Comparison of ENCODE assay signal across 22 mouse cellular contexts in genomic region chr11:115372737-115373136, GRCm38 (mm10). TPM values are rescaled to one million over a fixed set of nuclear protein-coding genes. Genes with fewer than 3 reads are reported as not detected.
DNase-seq lines count a peak whose midpoint lies in the region; ATAC-seq and TF ChIP-seq lines count a peak whose summit lies in the region.
"Had no signal": no experiment of that assay in that cellular context is flagged by ENCODE, and none has a peak within 500 bp of the region (broad histone marks: within the 10 kb centered on the region; RNA-seq: fewer than 3 reads in every experiment).

No protein-coding gene starts in this region.

- H3K9ac ChIP-seq in kidney, postnatal 0 days (ENCODE audit: low read depth, low read length): no peak overlapping the region
- no peak overlapping the region for H3K9ac ChIP-seq in lung, embryonic 14.5 days
- H3K9ac ChIP-seq: forebrain, embryonic 13.5 days had no signal

- peaks cover 4% of the 10 kb centered on the region; the same call in 1 of the 2 replicates for H3K27me3 ChIP-seq in kidney, postnatal 0 days (ENCODE audit: insufficient read depth, low read length)
- peaks cover 32% of the 10 kb centered on the region for H3K27me3 ChIP-seq in lung, embryonic 14.5 days (ENCODE audit: insufficient read depth, low read length)

- H3K4me3 ChIP-seq in kidney, postnatal 0 days (replicated peaks; ENCODE audit: low read depth, low read length): no peak overlapping the region
- H3K4me3 ChIP-seq in lung, embryonic 14.5 days (ENCODE audit: low read depth, low read length): no peak overlapping the region
- H3K4me3 ChIP-seq: forebrain, embryonic 10.5 days; forebrain, embryonic 13.5 days had no signal

- no peak overlapping the region for H3K27ac ChIP-seq in kidney, postnatal 0 days
- no peak overlapping the region for H3K27ac ChIP-seq in lung, embryonic 14.5 days (ENCODE audit: low read depth)
- H3K27ac ChIP-seq: forebrain, embryonic 10.5 days; forebrain, embryonic 13.5 days had no signal

- no peaks in the 10 kb centered on the region for H3K4me1 ChIP-seq in kidney, postnatal 0 days (replicated peaks; ENCODE audit: insufficient read depth, low read length)
- peaks cover 5% of the 10 kb centered on the region; the same call in 1 of the 2 replicates for H3K4me1 ChIP-seq in lung, embryonic 14.5 days (ENCODE audit: insufficient read depth)

- WGBS in kidney, postnatal 0 days: 49% methylated on average over 2 of the region's 2 CpGs
- WGBS in lung, embryonic 14.5 days: 42% methylated on average over 2 of the region's 2 CpGs

- H3K4me2 ChIP-seq in kidney, postnatal 0 days (ENCODE audit: low read length): no peak overlapping the region
- H3K4me2 ChIP-seq in lung, embryonic 14.5 days: no peak overlapping the region
- H3K4me2 ChIP-seq: heart, embryonic 11.5 days had no signal

- no peak for DNase-seq in kidney, postnatal 0 days (ENCODE audit: low spot score)
- DNase-seq in kidney, adult 11 months: no peak
- no peak for DNase-seq in lung, embryonic 14.5 days
- no peak for DNase-seq in lung, postnatal 36 days
- peak; percentile 23 for DNase-seq in 3T3-L1 (ENCODE audit: low read depth, low spot score)
- DNase-seq in cerebellum, postnatal 25 days: no peak
- DNase-seq: adrenal gland, adult 8-10 months; adrenal gland, postnatal 25 days; cerebellum, adult 11-12 months; cerebellum, adult 8-10 months; cerebellum, postnatal 10 days; gastrocnemius, postnatal 10 days; gastrocnemius, postnatal 36 days; heart, postnatal 36 days had no signal

- TF ChIP-seq CTCF in kidney, postnatal 0 days (IDR thresholded peaks at IDR 0.05; ENCODE audit: low read depth): 0 out of 2 replicates have a peak, but pooled peaks have one; percentile 7
- TF ChIP-seq CTCF in lung, embryonic 14.5 days (IDR thresholded peaks at IDR 0.05; ENCODE audit: low read depth): 0 out of 2 replicates have a peak, but pooled peaks have one; percentile 9

- no peaks in the 10 kb centered on the region for H3K9me3 ChIP-seq in kidney, postnatal 0 days (replicated peaks; ENCODE audit: low read length)
- no peaks in the 10 kb centered on the region for H3K9me3 ChIP-seq in lung, embryonic 14.5 days (ENCODE audit: low read depth, low read length)
- H3K9me3 ChIP-seq: forebrain, embryonic 13.5 days had no signal

- no peak for ATAC-seq in kidney, postnatal 0 days (replicated peaks; ENCODE audit: low FRiP score, low read depth)
- no peak for ATAC-seq in lung, embryonic 14.5 days (ENCODE audit: insufficient read depth)
- ATAC-seq: activated CD4-positive, CD25-positive, alpha-beta regulatory T cell, adult 4 months; forebrain, embryonic 13.5 days; forebrain, embryonic 16.5 days had no signal

- no peaks in the 10 kb centered on the region for H3K36me3 ChIP-seq in kidney, postnatal 0 days (ENCODE audit: insufficient read depth, low read length)
- no peaks in the 10 kb centered on the region for H3K36me3 ChIP-seq in lung, embryonic 14.5 days (ENCODE audit: insufficient read depth)
- H3K36me3 ChIP-seq: forebrain, embryonic 10.5 days had no signal

RNA-seq across cellular contexts. Expression of gene Hid1, which starts 5.2 kb away (rescaled TPM):
- 4.5 and 5.4 TPM in 2 replicates for polyA plus RNA-seq in kidney, postnatal 0 days (2015; fragmentation: Nextera tagmentation; extraction: Ambion mirVana)
- 7.4 and 9.2 TPM in 2 replicates for polyA plus RNA-seq in lung, embryonic 14.5 days (2014; fragmentation: Nextera tagmentation; extraction: Ambion mirVana)

RNA-seq across cellular contexts. Expression of gene Cdr2l, which starts 9.0 kb away (rescaled TPM):
- 7.6 and 7.8 TPM in 2 replicates for polyA plus RNA-seq in kidney, postnatal 0 days (2015; fragmentation: Nextera tagmentation; extraction: Ambion mirVana)
- polyA plus RNA-seq in lung, embryonic 14.5 days (2014; fragmentation: Nextera tagmentation; extraction: Ambion mirVana): 17.7 and 19.8 TPM in 2 replicates

RNA-seq across cellular contexts. Expression of gene Mrpl58, which starts 30.8 kb away (rescaled TPM):
- 225 and 232 TPM in 2 replicates for polyA plus RNA-seq in kidney, postnatal 0 days (2015; fragmentation: Nextera tagmentation; extraction: Ambion mirVana)
- 230 and 242 TPM in 2 replicates for polyA plus RNA-seq in lung, embryonic 14.5 days (2014; fragmentation: Nextera tagmentation; extraction: Ambion mirVana)

RNA-seq across cellular contexts. Expression of gene Otop3, which starts 38.2 kb away (rescaled TPM):
- not detected in 2 replicates for polyA plus RNA-seq in kidney, postnatal 0 days (2015; fragmentation: Nextera tagmentation; extraction: Ambion mirVana)
- 0.12 TPM in 1 of 2 replicates, not detected in the other for polyA plus RNA-seq in lung, embryonic 14.5 days (2014; fragmentation: Nextera tagmentation; extraction: Ambion mirVana)
- polyA plus RNA-seq: embryonic facial prominence, embryonic 11.5 days; forebrain, embryonic 10.5 days; forebrain, embryonic 13.5 days; heart, embryonic 11.5 days; heart, embryonic 14.5 days; heart, postnatal 0 days had no signal

RNA-seq across cellular contexts. Expression of gene Atp5h, which starts 47.0 kb away (rescaled TPM):
- polyA plus RNA-seq in kidney, postnatal 0 days (2015; fragmentation: Nextera tagmentation; extraction: Ambion mirVana): 1,541 and 1,578 TPM in 2 replicates
- polyA plus RNA-seq in lung, embryonic 14.5 days (2014; fragmentation: Nextera tagmentation; extraction: Ambion mirVana): 817 and 850 TPM in 2 replicates
